Mouse (Mus musculus): ENCODE measurements around the gene Fam172a.

The Fam172a gene

DNA sequence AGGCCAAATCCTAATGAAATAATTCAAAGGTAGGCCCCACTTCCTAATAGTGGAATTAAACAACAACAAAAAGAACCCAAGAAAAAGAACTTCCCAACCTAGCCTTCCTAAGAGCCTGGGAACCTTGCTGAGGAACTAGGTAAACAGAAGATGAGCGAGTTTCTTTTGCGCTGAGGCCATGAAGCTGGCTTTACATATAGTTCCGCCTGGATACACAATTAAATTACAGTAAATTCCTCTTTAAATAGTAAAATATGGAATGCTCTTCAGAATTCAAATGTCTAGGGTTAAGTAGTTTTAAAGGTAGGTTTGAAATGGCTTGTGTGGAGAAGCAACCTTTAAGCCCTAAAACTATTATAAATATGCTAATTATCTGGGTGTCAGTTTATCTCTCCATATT lies 478.4 kb downstream of the Fam172a start:
- no peak for DNase-seq (ENCODE audit: low spot score)

DNA sequence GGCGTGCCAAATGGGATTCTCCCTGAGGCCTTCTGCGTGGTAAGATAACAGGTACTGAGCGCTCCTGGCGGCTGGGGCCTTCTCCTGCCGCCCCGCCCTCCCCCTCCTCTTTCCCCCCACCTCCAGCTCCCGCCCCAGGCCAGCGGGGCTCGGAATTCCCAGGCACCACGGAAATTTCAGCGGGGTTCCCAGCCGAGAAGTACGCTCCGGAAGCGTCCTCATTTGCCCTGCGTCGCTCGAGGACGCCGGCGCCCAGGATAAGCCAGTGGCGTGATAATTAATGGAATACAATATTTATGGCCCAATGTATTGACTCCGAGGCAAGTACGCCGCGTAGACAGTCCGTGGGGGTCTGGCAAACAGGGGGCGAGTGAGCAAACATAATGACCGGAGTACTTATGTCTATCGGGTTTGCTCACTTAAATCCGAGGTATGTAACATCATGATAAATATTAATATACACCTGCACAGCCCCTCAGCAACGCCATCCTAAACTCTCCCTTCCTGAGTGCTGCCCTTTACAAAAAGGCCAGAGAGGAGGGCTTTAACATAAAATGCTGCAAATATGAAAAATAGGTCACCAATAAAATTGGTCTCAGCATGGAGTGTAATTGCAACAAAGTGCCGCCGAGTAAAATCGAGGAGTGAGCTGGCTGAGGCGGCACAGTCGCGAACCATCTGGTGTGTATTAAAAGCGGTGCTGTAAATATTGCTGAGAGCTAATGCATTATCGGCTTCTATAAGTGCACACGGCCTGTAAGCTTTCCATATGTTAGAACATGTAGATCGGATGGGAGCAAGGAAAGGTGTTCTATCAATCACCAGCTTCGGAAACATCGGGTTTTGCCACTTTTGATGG lies 479.5 kb downstream of the Fam172a start:
- DNase-seq (ENCODE audit: low spot score) = no peak

DNA sequence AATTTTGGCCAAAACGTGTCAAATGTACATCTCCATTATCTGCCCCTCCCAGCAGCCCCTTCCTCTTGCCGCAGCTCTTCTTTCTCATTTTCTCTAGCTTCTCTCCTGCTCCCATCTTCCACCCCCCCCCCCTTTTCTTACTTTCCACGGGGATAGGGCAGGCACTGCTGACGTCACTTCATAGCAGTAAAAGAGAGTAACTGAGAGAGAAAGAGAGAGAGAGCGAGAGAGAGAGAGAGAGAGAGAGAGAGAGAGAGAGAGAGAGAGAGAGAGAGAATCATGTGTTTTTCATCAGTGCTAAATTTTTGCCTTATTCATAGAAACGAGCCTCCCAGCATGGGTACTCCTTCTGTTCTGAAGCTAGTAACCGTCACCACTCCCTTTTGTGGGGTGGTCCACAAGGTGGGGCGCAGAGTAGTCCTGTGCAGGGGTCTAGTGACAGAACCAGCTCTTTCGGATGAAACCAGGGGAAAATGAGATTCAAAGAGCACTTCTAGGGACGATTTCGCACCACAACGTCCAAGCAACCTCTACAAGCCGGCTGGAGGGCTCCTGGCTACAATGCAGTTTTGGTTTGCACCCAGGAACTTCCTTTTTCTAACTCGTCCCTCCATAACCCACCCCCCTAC lies 480.2 kb downstream of the Fam172a start:
- DNase-seq (ENCODE audit: low spot score) = no peak

DNA sequence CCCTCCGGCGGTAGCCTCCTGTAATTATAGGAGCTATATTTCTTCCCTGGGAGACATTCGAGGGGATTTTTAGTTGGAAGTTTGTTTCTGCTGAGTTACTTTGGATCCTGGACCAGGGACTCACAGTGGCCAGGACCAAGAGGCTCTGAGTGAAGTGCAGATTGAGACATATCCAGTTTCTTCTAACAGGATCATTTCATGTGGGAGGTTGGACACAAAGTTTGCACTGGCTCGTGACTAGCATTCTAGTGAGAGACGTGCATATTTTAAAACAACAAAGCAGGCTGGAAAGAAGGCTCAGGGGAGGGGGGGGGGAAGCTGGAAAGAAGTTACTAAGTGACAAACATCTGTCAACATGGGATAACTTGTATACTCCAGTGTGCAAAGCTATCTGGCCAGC lies 481.2 kb downstream of the Fam172a start:
- DNase-seq (ENCODE audit: low spot score) = no peak

DNA sequence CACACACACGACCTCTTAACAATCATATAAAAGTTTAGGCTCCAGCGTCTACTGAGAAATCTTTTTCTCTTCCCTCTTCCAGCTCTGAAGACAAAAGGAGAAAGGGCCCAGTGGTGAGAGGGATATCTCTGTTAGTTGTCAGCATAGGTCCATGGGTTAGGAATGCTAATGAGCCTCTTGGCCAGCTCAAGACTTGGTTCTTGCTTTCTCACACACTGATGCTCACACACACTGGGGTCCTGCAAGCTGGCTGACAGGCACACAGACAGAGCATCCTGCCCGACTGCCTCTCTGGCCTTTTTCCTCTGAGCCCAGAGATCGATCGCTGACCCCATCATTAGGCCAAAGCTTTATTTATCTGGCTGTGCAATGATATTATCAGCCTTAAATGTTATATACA lies 482.2 kb downstream of the Fam172a start:
- no peak for DNase-seq (ENCODE audit: low spot score)

DNA sequence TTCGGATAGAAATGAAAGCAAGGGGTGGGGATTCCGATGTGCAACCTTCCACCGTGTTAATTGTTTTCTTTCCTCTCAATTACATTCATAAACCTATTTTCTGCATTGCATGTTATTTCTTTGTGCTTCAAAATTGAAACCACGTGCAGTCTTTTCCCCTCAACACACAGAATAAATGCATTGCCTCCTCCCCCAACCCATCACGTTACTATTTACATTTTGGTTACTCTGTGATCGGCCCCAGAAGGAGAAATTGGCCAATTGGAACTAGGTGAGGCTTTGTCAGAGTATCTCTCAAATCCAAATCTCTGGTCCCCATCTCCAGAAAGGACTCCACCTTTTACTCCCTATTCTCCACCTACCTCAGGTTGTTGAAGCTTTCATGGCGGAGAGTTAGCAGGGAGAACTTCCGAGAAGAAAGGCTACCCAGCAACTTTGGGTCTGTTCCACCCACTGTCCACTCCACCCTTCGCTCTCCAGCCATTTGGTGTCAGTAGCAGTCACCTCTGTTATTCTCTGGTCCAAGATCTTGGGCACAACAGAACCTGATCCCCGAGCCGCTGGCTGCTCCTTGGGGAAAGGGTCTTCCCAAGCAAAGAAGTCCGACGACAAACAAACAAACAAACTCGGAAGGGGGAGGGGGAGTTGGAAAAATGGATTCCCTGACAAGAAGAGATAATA lies 483.1 kb downstream of the Fam172a start:
- no peak for DNase-seq (ENCODE audit: low spot score)

DNA sequence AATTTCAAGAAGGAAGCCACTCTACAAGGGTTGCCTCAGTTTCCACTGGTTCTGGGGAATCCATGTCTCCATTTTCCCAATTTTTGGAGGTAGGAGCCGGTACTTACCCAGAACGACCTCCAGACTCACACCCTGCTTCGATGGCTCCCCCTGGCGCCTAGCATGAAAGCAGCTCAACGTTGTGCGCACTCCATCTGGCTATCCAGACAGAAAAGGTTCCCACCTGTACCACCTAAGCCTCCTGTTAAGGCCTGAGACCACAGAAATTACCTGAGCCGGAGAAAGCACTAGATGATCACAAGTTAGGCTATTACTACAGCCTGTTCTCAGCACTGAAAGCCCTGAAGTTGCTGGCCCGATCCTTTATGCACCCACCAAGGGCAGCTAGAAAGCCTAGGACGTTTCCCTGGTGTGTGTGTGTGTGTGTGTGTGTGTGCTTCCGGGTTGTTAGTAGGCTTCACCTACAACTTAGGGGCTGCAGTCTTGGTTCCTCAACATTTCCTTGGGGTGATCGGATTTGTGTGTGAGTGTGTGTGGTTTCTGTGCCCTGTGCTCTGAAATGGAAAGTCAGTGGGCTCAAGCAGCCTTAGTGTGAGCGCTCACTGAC lies 484.6 kb downstream of the Fam172a start:
- DNase-seq (ENCODE audit: low spot score) = no peak

DNA sequence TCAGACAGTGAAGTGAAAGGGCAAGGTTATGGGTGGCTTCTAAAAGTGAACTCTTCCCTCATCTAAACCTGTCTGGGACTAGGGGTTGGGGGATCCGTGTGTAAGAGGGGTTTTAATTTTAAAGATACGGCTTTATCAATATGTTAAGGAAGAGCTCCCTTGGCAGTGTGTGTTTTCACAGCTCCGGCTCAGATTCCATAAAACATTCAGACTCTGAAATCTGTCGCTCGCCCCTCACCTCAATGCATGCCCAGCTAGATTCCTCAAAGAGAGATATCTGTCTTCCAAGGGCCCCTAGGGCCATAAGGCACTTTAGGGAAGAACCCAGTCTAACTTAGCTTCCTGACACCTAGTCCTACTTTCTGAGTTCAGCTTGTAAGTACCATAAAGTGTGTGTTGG lies 486.0 kb downstream of the Fam172a start:
- no peak for DNase-seq (ENCODE audit: low spot score)

DNA sequence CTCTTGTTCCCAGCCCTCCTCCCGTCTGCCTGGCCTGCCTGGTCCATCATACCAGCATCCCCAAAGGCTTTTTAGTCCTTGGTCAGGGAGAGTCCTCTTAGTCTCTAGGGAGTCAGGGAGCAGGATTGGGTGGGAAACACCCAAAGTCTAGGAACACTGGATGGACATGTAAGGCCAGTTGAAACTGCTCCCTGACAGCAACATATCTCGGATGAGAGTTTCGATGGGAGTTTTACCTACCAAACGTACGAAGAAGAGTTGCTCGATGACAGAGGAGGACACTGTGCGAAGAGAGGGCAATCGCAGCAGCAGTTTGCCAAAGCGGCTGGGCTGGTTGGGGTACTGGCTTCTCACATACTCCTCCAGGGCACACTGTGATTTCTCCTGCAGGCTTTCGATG lies 487.8 kb downstream of the Fam172a start:
- no peak for DNase-seq (ENCODE audit: low spot score)

DNA sequence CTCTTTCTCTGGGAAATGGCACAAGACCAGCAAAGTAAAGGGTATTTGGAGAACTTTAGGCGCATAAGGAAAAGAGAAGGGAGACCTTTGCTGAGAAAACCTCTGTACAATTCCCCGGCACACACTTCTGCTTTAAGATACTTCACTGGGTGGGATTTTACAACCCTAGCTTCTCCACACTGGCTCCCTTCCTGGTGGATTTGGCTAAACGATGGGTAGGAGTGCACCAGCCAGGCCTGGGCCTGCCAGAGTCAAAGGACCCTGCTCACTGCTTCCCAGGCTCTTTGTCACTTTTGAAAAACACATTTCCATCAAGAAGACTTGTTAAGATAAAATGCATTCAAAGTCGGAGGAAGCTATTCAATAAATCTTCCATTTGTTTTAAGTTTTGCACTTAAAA lies 491.4 kb downstream of the Fam172a start:
- no peak for DNase-seq (ENCODE audit: low spot score)

DNA sequence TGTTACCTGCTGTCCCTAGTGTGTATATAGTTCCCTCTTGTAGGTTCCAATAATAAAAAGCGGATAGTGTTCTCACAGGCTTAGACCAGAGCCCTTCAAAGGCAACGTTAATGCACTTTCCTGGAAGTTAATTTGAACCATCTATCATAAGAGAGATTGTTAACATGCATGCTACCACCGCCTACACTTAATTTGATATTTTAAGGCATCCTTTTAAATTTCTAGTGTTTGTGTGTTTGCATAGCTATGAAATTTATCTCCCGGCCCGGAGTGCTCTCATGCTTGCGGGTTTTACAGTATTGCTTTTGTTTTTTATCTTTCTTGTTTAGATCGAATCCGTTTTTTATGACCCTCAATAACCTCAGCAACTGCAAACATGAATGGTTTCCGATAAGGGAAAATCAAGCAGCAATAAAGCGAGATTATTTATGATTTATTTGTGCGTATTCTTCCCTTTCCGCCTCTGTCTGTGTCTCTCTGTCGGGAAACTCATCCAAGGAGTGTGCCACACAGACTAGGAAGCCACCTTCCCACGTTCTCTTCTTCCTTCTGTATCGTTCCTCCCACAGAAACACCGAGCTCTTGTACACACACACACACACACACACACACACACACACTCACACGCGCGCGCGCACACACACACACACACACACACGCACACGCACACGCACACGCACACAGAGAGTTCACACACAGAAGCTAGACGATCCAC lies 492.5 kb downstream of the Fam172a start:
- no peak for DNase-seq (ENCODE audit: low spot score)

DNA sequence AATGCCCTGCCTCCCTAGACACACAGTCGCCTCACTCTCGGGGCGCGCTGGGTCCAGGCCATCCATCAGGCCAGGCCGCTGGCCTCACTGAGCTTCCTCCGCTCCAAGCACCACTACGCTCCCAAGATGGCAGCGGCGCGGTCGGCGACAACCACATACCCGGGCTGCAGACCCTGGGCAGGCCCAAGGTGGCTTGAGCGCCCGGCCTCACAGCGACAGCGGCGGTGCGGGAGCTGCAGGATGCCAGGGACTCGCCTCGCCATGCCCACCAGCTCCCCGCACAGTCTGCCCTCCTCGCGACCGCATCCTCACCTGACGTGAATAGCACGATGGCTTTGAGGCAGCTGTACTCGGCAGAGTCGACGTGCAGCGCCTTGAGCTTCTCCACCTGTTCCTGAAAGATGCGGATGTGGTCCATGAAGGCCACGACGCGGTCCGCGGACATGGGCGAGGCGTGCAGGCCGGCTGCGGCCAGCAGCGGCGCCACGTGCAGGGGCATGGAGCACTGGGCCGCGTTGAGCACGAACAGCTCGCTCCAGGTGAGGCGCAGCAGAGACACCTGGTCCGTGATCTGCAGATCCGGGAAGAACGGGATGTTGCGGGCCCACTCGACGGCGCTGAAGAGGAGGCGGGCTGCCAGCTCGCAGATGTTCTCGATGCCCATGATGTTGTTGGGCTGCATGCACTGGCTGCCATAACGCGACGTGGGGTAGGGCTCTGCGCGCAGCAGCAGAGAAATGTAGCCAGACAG lies 493.2 kb downstream of the Fam172a start:
- DNase-seq (ENCODE audit: low spot score) = no peak

DNA sequence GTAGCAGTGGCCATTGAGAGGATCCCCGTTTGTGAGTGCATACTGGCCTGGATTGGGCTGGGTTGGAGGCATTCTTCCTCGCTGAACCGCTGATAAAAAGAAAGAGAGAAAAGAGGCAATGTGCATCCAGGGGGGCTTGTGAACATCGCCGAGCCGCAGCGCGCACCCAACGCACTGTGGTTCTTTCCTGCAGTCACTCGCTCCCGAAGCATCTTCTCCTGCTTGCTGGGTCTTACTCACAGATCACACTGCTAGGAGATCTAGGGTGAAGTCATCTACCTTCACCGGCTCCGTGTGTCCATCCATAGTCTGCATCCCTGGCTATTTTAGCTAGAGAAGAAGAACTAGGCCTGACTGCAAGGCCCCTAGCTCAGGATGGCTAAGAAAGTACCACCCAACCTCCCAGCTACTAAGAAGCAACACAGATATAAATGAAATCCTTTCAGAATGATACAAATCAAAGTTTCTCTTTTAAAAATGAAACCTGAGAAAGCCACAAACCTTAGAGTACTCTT lies 493.8 kb downstream of the Fam172a start:
- DNase-seq (ENCODE audit: low spot score) = no peak

DNA sequence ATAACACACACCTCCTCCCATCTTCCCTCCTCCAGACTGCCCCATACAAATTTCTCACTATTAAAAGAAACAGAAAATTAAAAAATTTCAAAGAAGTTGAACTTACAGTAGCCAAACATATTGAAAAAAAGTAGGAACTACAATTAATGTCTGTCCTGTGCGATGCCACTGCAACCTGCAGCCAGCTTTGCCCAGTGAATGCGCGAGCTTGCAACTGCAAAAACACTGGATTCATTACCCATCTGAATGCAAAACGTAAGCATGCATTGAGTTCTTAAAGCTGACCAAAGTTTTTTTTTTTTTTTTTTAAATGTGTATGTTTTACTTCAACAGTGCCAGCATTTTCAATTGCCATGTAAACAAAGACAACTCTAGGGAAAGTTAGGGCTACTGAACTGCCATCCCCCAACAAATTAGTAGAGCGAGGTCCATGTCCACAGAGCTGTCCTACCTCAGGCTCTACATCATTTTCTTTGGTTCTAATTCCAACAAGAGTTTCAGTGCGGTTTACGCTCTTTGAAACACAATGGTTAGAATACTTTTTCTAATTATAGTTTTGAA lies 494.5 kb downstream of the Fam172a start:
- no peak for DNase-seq (ENCODE audit: low spot score)

DNA sequence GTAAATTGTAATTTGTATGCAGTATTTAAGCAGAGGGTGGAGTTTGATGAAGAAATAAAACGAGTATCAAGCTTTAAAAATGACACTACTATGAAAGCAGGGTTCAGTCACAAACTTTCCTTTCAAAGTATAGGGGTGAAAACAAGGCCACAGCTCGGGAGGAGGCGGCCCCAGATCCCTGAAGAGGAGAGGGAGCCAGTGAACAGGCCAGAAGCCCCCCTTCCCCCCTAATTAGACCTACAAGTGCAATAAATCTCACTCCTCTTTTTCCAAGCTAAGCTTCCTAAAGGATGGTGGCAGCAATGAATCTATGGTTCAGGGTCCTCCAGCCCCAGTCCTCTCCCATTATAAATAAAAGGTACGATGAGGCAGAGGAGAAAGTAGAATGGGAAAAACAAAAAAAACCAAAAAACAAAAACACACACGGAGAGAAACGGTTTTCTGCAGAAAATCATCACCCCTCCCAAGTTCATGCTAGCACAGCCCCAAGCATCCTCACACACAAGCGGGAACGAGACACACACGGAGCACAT lies 495.5 kb downstream of the Fam172a start:
- no peak for DNase-seq (ENCODE audit: low spot score)

DNA sequence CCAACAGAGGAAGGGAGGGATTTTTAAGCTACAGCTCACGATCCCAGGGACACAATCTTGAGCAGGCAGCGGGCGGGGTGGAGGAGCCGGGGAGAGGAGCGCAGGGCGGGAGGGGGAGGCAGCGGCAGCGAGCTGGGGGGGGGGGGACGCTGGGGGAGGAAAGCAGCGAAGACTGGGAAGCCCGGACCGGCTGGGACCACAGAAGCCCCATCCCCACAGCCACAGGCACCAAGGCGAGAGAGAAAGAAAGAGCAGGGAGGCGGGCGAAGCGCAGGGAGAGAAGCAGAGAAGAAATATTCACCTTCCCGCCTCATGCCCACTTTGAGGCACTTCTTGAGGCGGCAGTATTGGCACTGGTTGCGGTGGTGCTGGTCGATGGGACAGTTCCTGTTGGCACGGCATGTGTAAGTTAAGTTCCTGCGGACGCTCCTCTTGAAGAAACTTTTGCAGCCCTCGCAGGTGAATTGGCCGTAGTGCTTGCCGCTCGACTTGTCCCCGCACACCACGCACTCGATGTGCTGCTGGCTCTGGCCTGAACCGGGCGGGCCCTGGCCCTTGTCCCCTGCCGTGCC lies 496.1 kb downstream of the Fam172a start:
- DNase-seq (ENCODE audit: low spot score) = peak; percentile 54

DNA sequence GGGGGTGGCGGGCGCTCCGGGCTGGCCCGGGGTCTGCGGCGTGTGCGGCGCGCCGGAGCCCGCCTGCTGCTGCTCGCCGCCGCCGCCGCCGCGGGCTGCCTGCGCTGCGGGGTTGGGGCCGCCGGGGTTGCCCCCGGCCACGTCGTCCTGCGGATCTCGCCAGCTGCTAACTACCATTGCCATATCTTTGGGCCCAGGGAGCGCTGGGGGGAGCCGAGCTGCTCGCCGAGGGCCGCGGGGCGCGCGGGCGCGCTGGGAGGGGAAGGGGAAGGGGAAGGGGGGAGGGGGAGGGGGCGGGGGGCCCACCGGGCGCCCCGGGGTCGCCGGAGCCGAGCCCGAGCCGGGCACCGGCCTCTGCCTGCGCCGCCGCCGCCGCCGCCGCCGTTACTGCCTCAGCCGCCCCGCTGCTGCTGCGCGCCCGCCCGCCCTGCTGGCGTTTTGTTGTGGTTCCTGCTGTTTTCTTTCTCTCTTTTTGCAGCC lies 496.6 kb downstream of the Fam172a start:
- no peak for DNase-seq (ENCODE audit: low spot score)

DNA sequence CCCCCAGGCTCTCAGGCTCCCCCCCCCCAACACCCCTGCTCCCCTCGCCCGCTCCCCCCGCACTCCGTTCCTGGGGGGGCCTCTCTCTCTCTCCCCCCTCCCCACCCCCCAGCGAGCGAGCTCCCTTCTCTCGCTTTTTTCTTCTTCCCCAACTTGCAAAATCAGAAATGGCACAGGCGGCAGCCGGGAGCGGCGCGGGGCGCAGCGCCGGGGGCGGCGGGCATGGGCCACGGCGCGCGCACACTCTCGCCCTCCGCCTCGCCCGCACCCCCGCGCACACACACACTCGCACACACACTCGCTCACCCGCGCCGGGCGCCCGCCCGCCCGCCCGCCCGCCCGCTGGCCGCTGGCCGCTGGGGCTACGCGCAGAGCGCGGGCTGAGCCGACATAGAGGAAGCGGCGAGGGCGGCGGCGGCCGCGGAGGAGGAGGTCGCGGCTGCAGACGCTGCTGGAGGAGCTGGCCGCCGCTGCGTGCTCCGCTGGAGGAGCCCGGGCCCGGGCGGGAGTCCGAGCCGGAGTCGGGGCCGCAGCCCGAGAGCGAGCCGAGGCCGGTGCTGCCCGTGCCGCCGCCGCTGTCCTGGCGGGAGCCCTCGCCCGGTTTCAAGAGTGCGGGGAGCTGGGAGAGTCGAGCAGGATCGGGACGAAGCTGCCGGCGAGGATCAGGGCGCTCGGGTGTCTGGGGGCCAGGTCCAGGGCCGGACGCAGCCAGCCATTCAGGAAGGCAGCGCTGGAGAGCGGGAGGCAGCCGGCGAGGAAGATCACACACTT lies 497.2 kb downstream of the Fam172a start:
- peak; percentile 59 for DNase-seq (ENCODE audit: low spot score)

DNA sequence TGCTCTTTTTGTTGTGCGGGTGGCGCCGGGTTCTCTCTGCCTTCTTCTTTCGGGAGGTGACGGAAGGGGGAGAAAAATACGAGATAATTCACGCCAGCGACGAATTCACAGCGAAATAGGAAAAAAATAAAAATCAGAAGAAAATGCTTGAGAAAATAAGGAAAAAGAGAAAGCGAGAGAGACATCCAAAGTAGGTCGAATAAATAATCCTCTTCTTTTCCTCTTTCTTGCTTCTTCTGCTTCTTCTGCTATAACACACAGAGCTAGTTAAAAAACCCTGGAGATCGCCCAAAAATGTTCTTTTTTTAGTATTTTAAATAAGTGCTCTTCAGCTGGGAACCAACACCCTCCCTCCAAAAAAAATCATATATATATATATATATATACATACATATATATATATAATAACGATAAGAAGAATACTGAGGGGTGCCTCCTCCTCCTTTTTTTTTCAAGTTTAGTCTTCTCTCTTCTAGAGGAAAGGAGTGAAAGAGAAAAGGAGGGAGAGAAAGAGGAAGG lies 497.9 kb downstream of the Fam172a start, which contains the start of gene Nr2f1:
Nr2f1 (minus strand) TSS at position 116 of the 519 bp plus-strand sequence.
- DNase-seq (ENCODE audit: low spot score) = no peak
